Mouse (Mus musculus): ENCODE results near the gene Ilf3.

DNA sequence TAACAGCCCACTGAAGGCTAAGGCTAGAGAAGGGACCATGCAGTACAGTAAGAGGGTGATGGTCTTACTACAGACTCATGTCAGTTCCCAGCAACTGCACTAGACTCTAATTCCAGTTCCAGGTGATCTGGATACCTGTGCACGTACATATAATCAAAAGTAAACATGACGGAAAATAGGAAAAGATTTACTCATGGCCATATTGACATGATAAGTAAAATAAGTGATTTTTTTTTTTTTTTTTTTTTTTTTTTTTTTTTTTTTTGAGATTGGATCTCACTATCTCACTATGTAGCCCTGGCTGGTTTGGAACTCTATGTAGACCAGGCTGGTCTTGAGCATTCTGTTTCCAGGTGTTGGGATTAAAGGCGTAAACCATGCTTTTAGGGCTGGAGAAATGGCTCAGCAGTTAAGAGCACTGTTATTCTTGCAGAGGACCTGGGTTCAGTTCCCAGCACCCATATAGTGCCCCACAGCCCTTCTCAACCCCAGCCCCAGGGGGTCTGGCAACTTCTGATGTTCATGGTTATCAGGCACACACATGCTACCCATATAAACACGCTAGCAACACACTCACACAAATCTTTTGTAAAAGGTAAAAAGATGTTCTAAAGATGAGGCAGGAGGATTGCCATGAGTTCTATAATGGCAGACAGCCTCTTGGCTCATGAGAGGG, 15.8 kb upstream of the Ilf3 start:
- TF ChIP-seq CTCF (IDR thresholded peaks at IDR 0.05; ENCODE audit: low read depth) (no peak), EP300 (IDR thresholded peaks at IDR 0.05; ENCODE audit: low read depth) (no peak)

Measured in liver, embryonic 14.5 days (tissue).